Mouse (Mus musculus): ENCODE results near the gene Olfr715. TPM values are rescaled to one million over a fixed set of nuclear protein-coding genes. Genes with fewer than 3 reads are reported as not detected.
"Not testable (repeated sequence)": the region's sequence is repeated elsewhere in the genome, so short reads cannot be mapped to it uniquely, and the experiment has no call there.

Olfr715 gene
- polyA plus RNA-seq (2014; fragmentation: Nextera tagmentation; extraction: Ambion mirVana): not detected in 2 replicates

- not testable (repeated sequence) for H3K27ac ChIP-seq (ENCODE audit: low read depth, low read length); H3K9ac ChIP-seq (ENCODE audit: low read depth, low read length); H3K9me3 ChIP-seq (ENCODE audit: control insufficient read depth, low read length); H3K36me3 ChIP-seq (ENCODE audit: control insufficient read depth, insufficient read depth, low read length); H3K4me1 ChIP-seq (ENCODE audit: control insufficient read depth, insufficient read depth, low read length); ATAC-seq (ENCODE audit: low FRiP score, low TSS enrichment); H3K4me3 ChIP-seq (ENCODE audit: low read length); H3K27me3 ChIP-seq (ENCODE audit: control insufficient read depth, insufficient read depth, low read length); H3K4me2 ChIP-seq (replicated peaks; ENCODE audit: low read depth, low read length)
- 53% methylated on average over 1 of the region's 3 CpGs for WGBS
Observed at GRCm38 (mm10) chr7:107130983-107131382, at the start of gene Olfr715. Gene Olfr715 (minus strand): TSS chr7:107131083.

GRCm38 (mm10) chr7:107180406-107180805 is 49.5 kb upstream of the Olfr715 start:
- Histone ChIP-seq H3K36me3 (ENCODE audit: control insufficient read depth, insufficient read depth, low read length) (no peaks in the 10 kb centered on the region), H3K27me3 (ENCODE audit: control insufficient read depth, insufficient read depth, low read length) (no peaks in the 10 kb centered on the region), H3K9ac (ENCODE audit: low read depth, low read length) (no peak overlapping the region), H3K4me3 (ENCODE audit: low read length) (no peak overlapping the region), H3K4me2 (replicated peaks; ENCODE audit: low read depth, low read length) (no peak overlapping the region), H3K9me3 (ENCODE audit: control insufficient read depth, low read length) (no peaks in the 10 kb centered on the region), H3K27ac (ENCODE audit: low read depth, low read length) (no peak overlapping the region), H3K4me1 (ENCODE audit: control insufficient read depth, insufficient read depth, low read length) (no peaks in the 10 kb centered on the region)
- 41% methylated on average over 2 of the region's 2 CpGs for WGBS
- ATAC-seq (ENCODE audit: low FRiP score, low TSS enrichment): no peak

GRCm38 (mm10) chr7:107166690-107167089 is 35.8 kb upstream of the Olfr715 start, which contains the start of gene Nlrp14:
Gene Nlrp14 (plus strand): TSS chr7:107166990.
- Histone ChIP-seq H3K9me3 (ENCODE audit: control insufficient read depth, low read length) (no peaks in the 10 kb centered on the region), H3K27me3 (ENCODE audit: control insufficient read depth, insufficient read depth, low read length) (no peaks in the 10 kb centered on the region), H3K27ac (ENCODE audit: low read depth, low read length) (no peak within 1 kb of the TSS), H3K9ac (ENCODE audit: low read depth, low read length) (no peak within 1 kb of the TSS), H3K4me2 (replicated peaks; ENCODE audit: low read depth, low read length) (no peak within 1 kb of the TSS), H3K4me1 (ENCODE audit: control insufficient read depth, insufficient read depth, low read length) (no peaks in the 10 kb centered on the region), H3K4me3 (ENCODE audit: low read length) (no peak within 1 kb of the TSS), H3K36me3 (ENCODE audit: control insufficient read depth, insufficient read depth, low read length) (no peaks in the 10 kb centered on the region)
- no peak for ATAC-seq (ENCODE audit: low FRiP score, low TSS enrichment)
- WGBS: 89% methylated on average over 10 of the region's 10 CpGs

- not testable (repeated sequence) for ATAC-seq (ENCODE audit: low FRiP score, low TSS enrichment); H3K36me3 ChIP-seq (ENCODE audit: control insufficient read depth, insufficient read depth, low read length); H3K4me1 ChIP-seq (ENCODE audit: control insufficient read depth, insufficient read depth, low read length); H3K27ac ChIP-seq (ENCODE audit: low read depth, low read length); H3K9me3 ChIP-seq (ENCODE audit: control insufficient read depth, low read length); H3K27me3 ChIP-seq (ENCODE audit: control insufficient read depth, insufficient read depth, low read length); H3K9ac ChIP-seq (ENCODE audit: low read depth, low read length); H3K4me3 ChIP-seq (ENCODE audit: low read length); H3K4me2 ChIP-seq (replicated peaks; ENCODE audit: low read depth, low read length)
- WGBS: 77% methylated on average over 2 of the region's 2 CpGs
Observed at GRCm38 (mm10) chr7:107138027-107138426, 7.1 kb upstream of the Olfr715 start, which contains the start of gene Olfr716. Gene Olfr716 (plus strand): TSS chr7:107138327.

GRCm38 (mm10) chr7:107110269-107110668 is 20.6 kb downstream of the Olfr715 start, which contains the start of gene Olfr715b:
Gene Olfr715b (minus strand): TSS chr7:107110369.
- WGBS: 60% methylated on average over 1 of the region's 2 CpGs
- not testable (repeated sequence) for ATAC-seq (ENCODE audit: low FRiP score, low TSS enrichment); H3K9ac ChIP-seq (ENCODE audit: low read depth, low read length); H3K4me2 ChIP-seq (replicated peaks; ENCODE audit: low read depth, low read length); H3K4me3 ChIP-seq (ENCODE audit: low read length); H3K4me1 ChIP-seq (ENCODE audit: control insufficient read depth, insufficient read depth, low read length); H3K9me3 ChIP-seq (ENCODE audit: control insufficient read depth, low read length); H3K27ac ChIP-seq (ENCODE audit: low read depth, low read length); H3K36me3 ChIP-seq (ENCODE audit: control insufficient read depth, insufficient read depth, low read length); H3K27me3 ChIP-seq (ENCODE audit: control insufficient read depth, insufficient read depth, low read length)

GRCm38 (mm10) chr7:107092920-107093319 is 38.0 kb downstream of the Olfr715 start, which contains the start of gene Olfr17:
Gene Olfr17 (plus strand): TSS chr7:107093220.
- Histone ChIP-seq H3K9me3 (ENCODE audit: control insufficient read depth, low read length) (no peaks in the 10 kb centered on the region), H3K36me3 (ENCODE audit: control insufficient read depth, insufficient read depth, low read length) (no peaks in the 10 kb centered on the region), H3K4me3 (ENCODE audit: low read length) (no peak within 1 kb of the TSS), H3K4me2 (replicated peaks; ENCODE audit: low read depth, low read length) (no peak within 1 kb of the TSS), H3K27ac (ENCODE audit: low read depth, low read length) (no peak within 1 kb of the TSS), H3K9ac (ENCODE audit: low read depth, low read length) (no peak within 1 kb of the TSS), H3K27me3 (ENCODE audit: control insufficient read depth, insufficient read depth, low read length) (no peaks in the 10 kb centered on the region), H3K4me1 (ENCODE audit: control insufficient read depth, insufficient read depth, low read length) (no peaks in the 10 kb centered on the region)
- 54% methylated on average over 1 of the region's 1 CpGs for WGBS
- ATAC-seq (ENCODE audit: low FRiP score, low TSS enrichment): no peak

Other genes with a start within 250 kb of the Olfr715 start
- not detected in 2 replicates for gene Olfr706, start 242.9 kb downstream of the Olfr715 start, polyA plus RNA-seq (2014; fragmentation: Nextera tagmentation; extraction: Ambion mirVana)
- gene Olfr707, start 229.8 kb downstream of the Olfr715 start, polyA plus RNA-seq (2014; fragmentation: Nextera tagmentation; extraction: Ambion mirVana): not detected in 2 replicates
- not detected in 2 replicates for gene Olfr1532-ps1, start 223.1 kb downstream of the Olfr715 start, polyA plus RNA-seq (2014; fragmentation: Nextera tagmentation; extraction: Ambion mirVana)
- gene Olfr709-ps1, start 198.9 kb downstream of the Olfr715 start, polyA plus RNA-seq (2014; fragmentation: Nextera tagmentation; extraction: Ambion mirVana): not detected in 2 replicates
- not detected in 2 replicates for gene Olfr710, start 182.8 kb downstream of the Olfr715 start, polyA plus RNA-seq (2014; fragmentation: Nextera tagmentation; extraction: Ambion mirVana)
- not detected in 2 replicates for gene Olfr6, start 167.1 kb downstream of the Olfr715 start, polyA plus RNA-seq (2014; fragmentation: Nextera tagmentation; extraction: Ambion mirVana)
- not detected in 2 replicates for gene Olfr711, start 155.6 kb downstream of the Olfr715 start, polyA plus RNA-seq (2014; fragmentation: Nextera tagmentation; extraction: Ambion mirVana)
- not detected in 2 replicates for gene Olfr2, start 125.0 kb downstream of the Olfr715 start, polyA plus RNA-seq (2014; fragmentation: Nextera tagmentation; extraction: Ambion mirVana)
- gene Olfr713, start 99.9 kb downstream of the Olfr715 start, polyA plus RNA-seq (2014; fragmentation: Nextera tagmentation; extraction: Ambion mirVana): not detected in 2 replicates
- gene Olfr714, start 60.1 kb downstream of the Olfr715 start, polyA plus RNA-seq (2014; fragmentation: Nextera tagmentation; extraction: Ambion mirVana): not detected in 2 replicates
- gene Olfr17, start 37.9 kb downstream of the Olfr715 start, polyA plus RNA-seq (2014; fragmentation: Nextera tagmentation; extraction: Ambion mirVana): not detected in 2 replicates
- not detected in 2 replicates for gene Olfr715b, start 20.7 kb downstream of the Olfr715 start, polyA plus RNA-seq (2014; fragmentation: Nextera tagmentation; extraction: Ambion mirVana)
- gene Olfr716, start 7.2 kb upstream of the Olfr715 start, polyA plus RNA-seq (2014; fragmentation: Nextera tagmentation; extraction: Ambion mirVana): not detected in 2 replicates
- gene Nlrp14, start 35.9 kb upstream of the Olfr715 start, polyA plus RNA-seq (2014; fragmentation: Nextera tagmentation; extraction: Ambion mirVana): not detected in 2 replicates
- not detected in 2 replicates for gene Rbmxl2, start 78.4 kb upstream of the Olfr715 start, polyA plus RNA-seq (2014; fragmentation: Nextera tagmentation; extraction: Ambion mirVana)
- 4.5 and 4.8 TPM in 2 replicates for gene Syt9, start 239.6 kb upstream of the Olfr715 start, polyA plus RNA-seq (2014; fragmentation: Nextera tagmentation; extraction: Ambion mirVana)

All from kidney, embryonic 14.5 days (tissue).